Mouse (Mus musculus) MEL (cell line): ENCODE measurements around the gene Olfr781. TPM values are rescaled to one million over a fixed set of nuclear protein-coding genes. Genes with fewer than 3 reads are reported as not detected.
"Not testable (repeated sequence)": the region's sequence is repeated elsewhere in the genome, so short reads cannot be mapped to it uniquely, and the experiment has no call there.

Source experiments
- DNase-seq: peaks from one replicate; pipeline ENCODE4 v3.0.0; 2011; ENCODE audit warnings: low read depth, low spot score
- H3K27ac ChIP-seq: 2 replicates; pipeline ENCODE4 v1.5.1; 2012; ENCODE audit warnings: low read depth, mild to moderate bottlenecking, control low read depth, low read length, moderate library complexity; ENCODE audit not compliant: control insufficient read depth
- H3K27me3 ChIP-seq, 2 experiments: fragments of 150-350 bp in 1 of 2; sonication (generic) in 1 of 2; 2 replicates each; pipeline ENCODE4 v1.6.1; 2012; ENCODE audit warnings: low read length in 2 of 2, mild to moderate bottlenecking in 2 of 2, improper control_type of control experiment in 1 of 2, moderate library complexity in 1 of 2; ENCODE audit not compliant: insufficient read depth in 2 of 2, control insufficient read depth in 1 of 2
- H3K36me3 ChIP-seq, 2 experiments: 2 replicates each; pipeline ENCODE4 v1.6.1; 2012 to 2014; ENCODE audit warnings: low read length in 2 of 2, improper control_type of control experiment in 1 of 2, inconsistent platforms in 1 of 2, mild to moderate bottlenecking in 1 of 2; ENCODE audit not compliant: insufficient read depth in 2 of 2, control insufficient read depth in 1 of 2
- H3K4me1 ChIP-seq, 2 experiments: fragments of 150-350 bp in 1 of 2; sonication (generic) in 1 of 2; 2 replicates each; pipeline ENCODE4 v1.6.1; 2012; ENCODE audit warnings: low read length in 2 of 2, improper control_type of control experiment in 1 of 2, mild to moderate bottlenecking in 1 of 2; ENCODE audit not compliant: insufficient read depth in 2 of 2, control insufficient read depth in 1 of 2
- H3K4me3 ChIP-seq, 2 experiments: fragments of 150-350 bp in 1 of 2; sonication (generic) in 1 of 2; 2 replicates each; pipeline ENCODE4 v1.5.1; 2012; ENCODE audit warnings: low read depth in 2 of 2, low read length in 2 of 2, mild to moderate bottlenecking in 2 of 2, moderate library complexity in 2 of 2, control low read depth in 1 of 2, improper control_type of control experiment in 1 of 2; ENCODE audit not compliant: control insufficient read depth in 1 of 2, insufficient read depth in 1 of 2
- H3K79me2 ChIP-seq: 2 replicates; pipeline ENCODE4 v1.6.1; 2012; ENCODE audit warnings: mild to moderate bottlenecking, low read length, moderate library complexity; ENCODE audit not compliant: control insufficient read depth, poor library complexity, insufficient read depth
- H3K9ac ChIP-seq: 2 replicates; pipeline ENCODE4 v1.6.1; 2012; ENCODE audit warnings: low read depth, mild to moderate bottlenecking, control low read depth, low read length, moderate library complexity; ENCODE audit not compliant: control insufficient read depth, poor library complexity, severe bottlenecking
- H3K9me3 ChIP-seq: fragments of 150-350 bp; sonication (generic); replicated peaks from 2 replicates; pipeline ENCODE4 v1.6.1; 2012; ENCODE audit warnings: mild to moderate bottlenecking, low read length, improper control_type of control experiment, moderate library complexity; ENCODE audit not compliant: insufficient read depth
- CHD2 ChIP-seq: IDR thresholded peaks from 2 replicates; pipeline ENCODE4 v1.6.1; 2011; ENCODE audit warnings: low read length, improper control_type of control experiment
- E2F4 ChIP-seq: IDR thresholded peaks from 2 replicates; pipeline ENCODE4 v1.6.1; 2011; ENCODE audit warnings: low read depth, low read length, improper control_type of control experiment, borderline replicate concordance
- ELF1 ChIP-seq: IDR thresholded peaks from 2 replicates; pipeline ENCODE4 v1.6.1; 2014; ENCODE audit warnings: low read depth, mild to moderate bottlenecking, inconsistent platforms, low read length, improper control_type of control experiment, moderate library complexity
- KAT2A ChIP-seq: conservative IDR thresholded peaks from 2 replicates; pipeline ENCODE4 v1.6.1; 2012; ENCODE audit warnings: low read depth, low read length, improper control_type of control experiment, inconsistent platforms
- MAZ ChIP-seq: IDR thresholded peaks from 2 replicates; pipeline ENCODE4 v1.6.1; 2012; ENCODE audit warnings: low read depth, mild to moderate bottlenecking, inconsistent platforms, low read length, improper control_type of control experiment
- NRF1 ChIP-seq: IDR thresholded peaks from 2 replicates; pipeline ENCODE4 v1.6.1; 2014; ENCODE audit warnings: low read depth, mild to moderate bottlenecking, inconsistent platforms, low read length, improper control_type of control experiment, moderate library complexity; ENCODE audit not compliant: poor library complexity, insufficient read depth, severe bottlenecking
- POLR2AphosphoS2 ChIP-seq: IDR thresholded peaks from 2 replicates; pipeline ENCODE4 v1.6.1; 2011; ENCODE audit warnings: low read length, improper control_type of control experiment
- SMC3 ChIP-seq: IDR thresholded peaks from 2 replicates; pipeline ENCODE4 v1.6.1; 2011; ENCODE audit warnings: low read depth, low read length, improper control_type of control experiment
- TCF12 ChIP-seq: IDR thresholded peaks from 2 replicates; pipeline ENCODE4 v1.6.1; 2014; ENCODE audit warnings: low read depth, mild to moderate bottlenecking, inconsistent platforms, low read length, improper control_type of control experiment, moderate library complexity
- ZKSCAN1 ChIP-seq: IDR thresholded peaks from 2 replicates; pipeline ENCODE4 v1.6.1; 2012; ENCODE audit warnings: low read depth, mild to moderate bottlenecking, inconsistent platforms, low read length, improper control_type of control experiment, moderate library complexity
- polyA plus RNA-seq, 2 experiments: library from polyadenylated mRNA; stranded (reverse) in 1 of 2; unstranded in 1 of 2; fragments of >175 nt in 1 of 2; fragments of >200 nt in 1 of 2; gene quantifications; 2 replicates each; pipeline versions ENCODE4 v1.2.1 to v1.2.4; 2012; ENCODE audit warnings: low replicate concordance in 2 of 2, low read depth in 1 of 2; ENCODE audit not compliant: insufficient read length in 2 of 2, insufficient read depth in 1 of 2, missing spikeins in 1 of 2
- total RNA-seq: library from RNA; depleted of rRNA; stranded (reverse); fragments of 300-350 nt; gene quantifications from 2 replicates; pipeline ENCODE4 v1.2.3, GENCODE M21; 2012

Olfr781 gene
- total and polyA plus RNA-seq, 3 experiments = not detected

GRCm38 (mm10) chr10:129317817-129318216 lies 10.8 kb upstream of the Olfr781 start, which contains the start of gene Olfr780:
Gene Olfr780 (plus strand): TSS chr10:129318117.
- DNase-seq = no peak
- H3K36me3 ChIP-seq = no peaks in the 10 kb centered on the region
- no peaks in the 10 kb centered on the region for H3K4me1 ChIP-seq
- H3K27ac ChIP-seq = no peak within 1 kb of the TSS
- no peak for TF ChIP-seq SMC3
- TF ChIP-seq MAZ = no peak
- TF ChIP-seq E2F4 = no peak
- no peak for TF ChIP-seq CHD2
- no peak for TF ChIP-seq TCF12
- TF ChIP-seq ZKSCAN1 = no peak
- TF ChIP-seq KAT2A = no peak
- no peaks in the 10 kb centered on the region for H3K79me2 ChIP-seq
- H3K27me3 ChIP-seq = no peaks in the 10 kb centered on the region
- H3K4me3 ChIP-seq = no peak within 1 kb of the TSS
- no peak within 1 kb of the TSS for H3K9ac ChIP-seq
- no peaks in the 10 kb centered on the region for H3K9me3 ChIP-seq

DNA sequence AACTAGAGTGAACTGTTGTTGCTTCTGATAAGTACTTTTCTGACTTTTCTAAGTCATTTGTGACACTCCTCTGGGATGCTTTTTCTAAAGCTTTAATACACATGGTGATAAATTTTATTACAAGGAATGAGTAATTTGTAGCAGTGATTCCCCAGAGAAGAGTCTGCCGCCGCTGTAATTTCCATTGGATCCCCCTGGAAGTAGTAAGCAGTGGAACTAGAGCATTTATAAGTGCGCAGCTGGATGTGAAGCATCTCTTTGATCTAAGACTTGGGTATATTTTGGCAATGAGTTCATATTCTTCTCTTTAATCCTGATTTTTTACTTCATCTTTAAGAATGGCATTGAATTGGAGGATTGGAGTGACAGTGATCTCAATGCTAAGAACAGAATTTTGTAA lies 19.9 kb downstream of the Olfr781 start, which contains the start of gene Olfr782:
Gene Olfr782 (plus strand): TSS at position 301 of the 400 bp plus-strand sequence.
- no peak for TF ChIP-seq NRF1
- TF ChIP-seq POLR2AphosphoS2 = no peak
- TF ChIP-seq ELF1 = no peak
- no peak within 1 kb of the TSS for H3K4me3 ChIP-seq
- H3K36me3 ChIP-seq = no peaks in the 10 kb centered on the region
- no peak within 1 kb of the TSS for H3K9ac ChIP-seq
- H3K27ac ChIP-seq = no peak within 1 kb of the TSS
- no peaks in the 10 kb centered on the region for H3K4me1 ChIP-seq
- no peak for DNase-seq
- H3K9me3 ChIP-seq = no peaks in the 10 kb centered on the region
- H3K27me3 ChIP-seq = no peaks in the 10 kb centered on the region
- H3K79me2 ChIP-seq = no peaks in the 10 kb centered on the region

- H3K4me1 ChIP-seq, H3K4me3 ChIP-seq, H3K9me3 ChIP-seq, H3K27ac ChIP-seq, H3K9ac ChIP-seq, DNase-seq, H3K27me3 ChIP-seq, H3K36me3 ChIP-seq, H3K79me2 ChIP-seq: not testable (repeated sequence)
Observed at GRCm38 (mm10) chr10:129352475-129352874, 23.8 kb downstream of the Olfr781 start.

DNA sequence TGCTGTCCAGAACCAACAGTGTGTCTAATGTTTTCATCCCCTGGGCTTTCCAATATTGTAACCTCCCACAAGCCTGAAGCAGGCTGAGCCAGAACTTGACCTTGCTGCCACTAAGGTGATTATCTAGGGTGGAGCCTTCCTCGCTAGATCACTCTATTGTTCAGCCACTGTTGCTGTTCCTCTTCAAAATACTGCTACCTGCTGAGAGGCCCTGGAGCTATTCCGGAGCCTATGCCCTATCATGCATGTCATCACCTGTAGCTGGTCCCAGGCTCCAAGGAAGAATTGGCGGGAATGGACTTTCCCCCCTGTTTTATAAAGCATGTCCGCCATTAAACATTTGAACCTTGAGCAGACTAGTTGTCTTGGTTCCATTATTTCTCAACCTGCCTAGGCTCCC lies 27.8 kb downstream of the Olfr781 start:
- not testable (repeated sequence) for H3K27me3 ChIP-seq, H3K36me3 ChIP-seq, H3K4me3 ChIP-seq, H3K4me1 ChIP-seq, H3K9me3 ChIP-seq, H3K27ac ChIP-seq, H3K9ac ChIP-seq, DNase-seq, H3K79me2 ChIP-seq
